Mouse (Mus musculus): Measurements from ENCODE around the gene Polr1d.

- TF ChIP-seq POLR2A (IDR thresholded peaks at IDR 0.05; ENCODE audit: borderline replicate concordance, extremely low read depth, low read depth, low read length): no peak
- no peak for TF ChIP-seq CTCF (IDR thresholded peaks at IDR 0.05; ENCODE audit: insufficient read depth, low read length)
These were observed 23.8 kb upstream of the Polr1d start for GRCm38 (mm10) chr5:147053071-147053470.
